Mouse (Mus musculus) MEL-GATA-1-ER (cell line): ENCODE results near the gene Trappc3.

Source experiments
- DNase-seq: peaks from one replicate; pipeline ENCODE4 v3.0.0-alpha.2; 2012; ENCODE audit warnings: low read depth; ENCODE audit errors: extremely low read depth

Gene Trappc3

GRCm38 (mm10) chr4:126250659-126251058 is 11.5 kb upstream of the Trappc3 start:
- no peak for DNase-seq

GRCm38 (mm10) chr4:126251655-126252254 is 10.4 kb upstream of the Trappc3 start:
- DNase-seq: no peak

- no peak for DNase-seq
Observed at GRCm38 (mm10) chr4:126252411-126253237, 9.5 kb upstream of the Trappc3 start.

GRCm38 (mm10) chr4:126253637-126254272 is 8.4 kb upstream of the Trappc3 start:
- DNase-seq: no peak

GRCm38 (mm10) chr4:126254315-126255112 is 7.6 kb upstream of the Trappc3 start:
- no peak for DNase-seq

- DNase-seq: peak; percentile 33
Observed at GRCm38 (mm10) chr4:126255113-126256001, 6.8 kb upstream of the Trappc3 start.

GRCm38 (mm10) chr4:126256131-126256791 is 5.9 kb upstream of the Trappc3 start, which contains the start of gene Map7d1:
TSS of gene Map7d1 (minus strand) at chr4:126256343.
- DNase-seq: peak; percentile 58

- DNase-seq: no peak
Observed at GRCm38 (mm10) chr4:126256967-126257881, 4.9 kb upstream of the Trappc3 start.

GRCm38 (mm10) chr4:126259063-126259462 is 3.1 kb upstream of the Trappc3 start:
- DNase-seq: no peak

GRCm38 (mm10) chr4:126259523-126260160 is 2.5 kb upstream of the Trappc3 start:
- peak; percentile 46 for DNase-seq

- peak; percentile 49 for DNase-seq
Observed at GRCm38 (mm10) chr4:126260520-126261201, 1.5 kb upstream of the Trappc3 start.

- DNase-seq: no peak
Observed at GRCm38 (mm10) chr4:126261266-126261665, 859 bp upstream of the Trappc3 start.

- no peak for DNase-seq
Observed at GRCm38 (mm10) chr4:126261675-126262074, 450 bp upstream of the Trappc3 start.

- DNase-seq: no peak
Observed at GRCm38 (mm10) chr4:126269292-126269691, 7.2 kb downstream of the Trappc3 start.

- DNase-seq: no peak
Observed at GRCm38 (mm10) chr4:126273753-126274152, 11.6 kb downstream of the Trappc3 start.

GRCm38 (mm10) chr4:126275081-126275480 is 13.0 kb downstream of the Trappc3 start:
- no peak for DNase-seq

GRCm38 (mm10) chr4:126275681-126276131 is 13.6 kb downstream of the Trappc3 start:
- DNase-seq: no peak
